Mouse (Mus musculus) brain, embryonic 18.5 days (tissue): ENCODE data around the gene Nin.
"Not testable (repeated sequence)": the region's sequence is repeated elsewhere in the genome, so short reads cannot be mapped to it uniquely, and the experiment has no call there.

Source experiments
- DNase-seq: peaks from one replicate; pipeline ENCODE4 v3.0.0-alpha.2; 2012; ENCODE audit warnings: low read depth, low spot score

The Nin gene

DNA sequence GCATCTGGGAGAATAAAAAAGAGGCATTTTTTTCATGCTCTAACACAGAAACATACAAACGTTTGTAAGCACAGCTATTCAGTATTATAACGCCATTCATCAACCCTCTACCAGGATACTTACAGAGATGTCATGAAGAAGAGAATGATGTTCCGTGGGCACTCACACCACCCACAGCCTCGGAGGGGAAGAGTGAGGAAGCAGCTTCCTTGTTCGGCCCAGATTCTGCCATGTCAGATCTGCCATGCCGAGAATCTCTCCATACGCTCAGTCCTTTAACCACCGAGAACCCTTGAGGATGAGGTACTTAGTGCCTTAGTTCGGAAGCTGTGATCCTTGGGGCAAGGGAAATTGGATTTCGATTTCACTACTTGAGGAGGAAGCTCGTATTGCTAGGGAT is at the start of gene Nin:
Gene Nin, minus strand, starts transcription at position 367 of the 400 bp plus-strand sequence.
- no peak for DNase-seq

DNA sequence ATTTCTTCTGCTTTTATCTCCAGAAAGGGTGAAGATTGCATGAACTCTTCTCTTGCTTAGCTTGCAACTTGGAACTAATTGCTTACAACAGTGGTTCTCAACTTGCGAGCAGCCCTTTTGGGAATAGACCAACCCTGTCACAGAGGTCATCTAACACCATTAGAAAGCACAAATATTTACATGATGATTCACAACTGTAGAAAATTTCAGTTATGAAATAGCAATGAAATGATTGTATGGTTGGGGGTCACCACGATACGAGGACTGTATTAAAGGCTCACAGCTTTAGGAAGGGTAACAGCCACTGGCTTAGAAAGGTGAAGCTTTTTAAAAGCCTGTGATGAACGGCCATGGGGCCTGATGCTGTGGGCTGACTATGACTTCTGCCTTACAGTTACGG is 47.5 kb upstream of the Nin start:
- no peak for DNase-seq

DNA sequence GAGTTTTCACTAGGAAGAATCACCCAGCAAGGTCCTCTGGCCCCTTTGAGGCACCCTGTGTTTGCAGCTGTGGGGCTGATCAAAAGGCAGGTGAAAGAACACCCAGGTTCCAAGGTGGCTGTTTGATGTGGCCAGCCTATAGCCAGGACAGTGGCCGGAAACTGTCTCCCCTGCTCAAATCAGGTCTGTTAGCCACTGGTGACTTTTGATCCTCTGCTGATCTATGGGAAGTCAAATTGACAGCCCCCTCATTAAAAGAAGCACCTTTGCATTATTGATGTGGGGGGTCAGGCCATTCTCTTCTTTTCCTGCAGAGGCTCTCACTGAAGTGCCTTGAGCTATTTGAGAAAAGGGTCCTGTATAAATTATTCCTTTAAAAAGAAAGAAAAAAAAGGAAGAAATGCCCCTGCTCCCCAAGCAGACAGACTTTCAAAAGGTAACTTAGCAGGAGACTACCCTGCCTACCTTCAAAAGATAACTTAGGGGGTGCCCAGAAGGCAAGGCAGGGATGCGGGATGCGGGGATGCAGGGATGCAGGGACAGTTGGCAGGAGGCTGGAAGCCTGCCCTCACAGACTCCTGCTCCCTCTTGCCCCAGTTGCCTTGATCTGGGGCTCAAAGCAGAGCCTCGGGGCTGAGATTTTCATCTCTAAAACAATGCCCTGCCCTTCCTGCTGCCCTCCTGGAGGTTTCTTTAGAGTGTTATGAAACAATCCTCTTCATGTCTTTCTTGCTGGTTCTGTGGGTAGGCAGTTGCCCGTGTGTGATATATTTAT is 44.0 kb upstream of the Nin start:
- no peak for DNase-seq

DNA sequence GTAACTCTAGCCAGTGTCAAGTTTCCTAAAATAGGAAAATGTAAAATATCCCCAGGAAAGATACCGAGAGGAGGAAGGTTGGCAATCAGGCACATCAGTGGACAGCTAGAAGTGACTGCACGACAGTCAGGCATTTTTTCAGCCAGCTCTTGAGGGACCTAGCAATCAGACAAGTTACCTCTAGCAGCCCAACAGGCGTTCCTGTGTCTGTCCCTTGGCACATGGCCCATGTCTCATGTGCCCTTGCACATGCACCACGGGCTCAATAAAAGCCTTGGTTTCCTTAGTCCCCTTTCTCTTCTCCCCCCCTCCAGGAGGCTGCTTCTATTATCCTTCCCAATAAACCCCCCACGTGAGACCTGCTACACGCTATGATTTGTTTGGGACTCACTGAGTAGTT is 42.7 kb upstream of the Nin start:
- DNase-seq: no peak

DNA sequence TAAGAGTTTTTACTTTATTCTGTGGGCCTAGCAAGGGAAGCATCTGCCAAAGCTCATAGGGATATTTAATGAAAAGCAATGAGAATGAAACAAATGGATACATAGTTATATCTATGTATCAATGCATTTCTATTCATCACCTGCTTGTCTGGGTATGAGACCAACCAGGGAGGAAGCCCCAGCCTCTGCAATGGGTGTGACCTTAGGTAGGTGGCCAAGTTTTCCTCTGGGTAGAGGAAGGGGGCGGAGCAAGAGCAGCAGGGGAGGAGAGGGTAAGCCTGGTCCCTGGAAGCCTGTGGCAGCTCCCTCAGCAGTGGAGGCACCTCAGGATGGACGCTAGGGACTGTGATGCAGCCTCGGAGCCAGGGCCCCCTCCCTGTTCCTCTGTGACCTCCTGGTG is 40.3 kb upstream of the Nin start, which contains the start of gene Abhd12b:
Gene Abhd12b, plus strand, starts transcription at position 301 of the 400 bp plus-strand sequence.
- DNase-seq: no peak

DNA sequence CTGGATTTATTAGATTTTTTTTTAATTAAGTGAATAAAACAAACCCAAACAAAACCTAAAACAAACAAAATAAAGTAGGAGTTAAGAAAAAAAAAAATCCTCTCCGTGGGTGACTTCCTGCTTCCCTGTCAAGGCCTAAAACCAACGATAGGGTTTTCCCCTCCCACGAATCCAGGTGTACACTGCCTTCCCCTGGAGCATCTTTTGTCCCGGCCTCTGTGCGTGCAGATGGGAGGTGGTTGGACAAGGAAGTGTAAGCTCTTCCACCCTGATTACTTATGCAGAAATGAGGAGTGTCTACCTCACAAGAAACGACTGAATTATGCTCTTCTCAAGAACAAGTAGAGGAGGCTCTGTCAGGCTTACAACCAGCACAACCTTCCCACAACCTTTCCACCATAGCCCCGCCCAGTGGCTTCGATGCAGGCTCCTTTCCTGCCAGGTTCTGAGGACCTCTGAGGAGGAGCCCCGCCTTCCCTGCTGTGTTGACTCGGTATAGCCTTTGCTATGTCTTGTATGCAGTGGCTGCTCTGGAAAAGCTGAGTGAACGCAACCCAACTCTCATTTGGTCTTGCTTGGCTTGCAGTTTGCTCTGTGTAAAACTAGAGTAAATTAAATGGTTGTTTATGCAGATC is 35.2 kb upstream of the Nin start:
- no peak for DNase-seq

DNA sequence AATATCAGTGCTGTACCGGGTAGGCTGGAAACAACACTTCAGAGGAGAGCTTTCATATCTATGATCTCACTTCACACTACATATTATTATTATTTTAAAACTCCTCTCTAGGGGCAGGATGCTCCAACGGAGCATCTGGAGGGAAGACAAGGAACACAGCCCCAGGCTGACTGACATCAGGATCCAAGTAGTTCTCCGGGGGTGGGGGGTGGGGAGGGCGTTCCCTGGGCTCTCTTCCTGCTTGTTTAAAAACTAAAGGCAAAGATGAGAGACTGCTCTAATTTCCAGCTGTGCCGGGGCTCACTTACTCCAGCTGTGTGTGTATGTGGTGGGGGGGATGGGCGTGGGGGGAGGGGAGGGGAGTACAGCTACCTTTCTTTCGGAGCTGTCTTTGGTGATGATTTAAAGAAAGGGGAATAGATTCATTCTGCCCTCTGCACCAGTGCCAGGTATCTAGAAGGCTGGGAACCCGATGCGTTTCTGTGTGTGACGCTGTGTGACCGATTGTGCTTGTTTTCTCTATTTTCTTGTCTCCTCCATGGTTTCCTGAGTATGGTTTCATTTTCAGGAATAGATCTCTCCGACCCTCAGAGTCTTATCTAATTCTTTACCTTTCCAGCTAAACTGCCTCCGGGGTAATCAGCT is 34.6 kb upstream of the Nin start:
- DNase-seq: no peak

DNA sequence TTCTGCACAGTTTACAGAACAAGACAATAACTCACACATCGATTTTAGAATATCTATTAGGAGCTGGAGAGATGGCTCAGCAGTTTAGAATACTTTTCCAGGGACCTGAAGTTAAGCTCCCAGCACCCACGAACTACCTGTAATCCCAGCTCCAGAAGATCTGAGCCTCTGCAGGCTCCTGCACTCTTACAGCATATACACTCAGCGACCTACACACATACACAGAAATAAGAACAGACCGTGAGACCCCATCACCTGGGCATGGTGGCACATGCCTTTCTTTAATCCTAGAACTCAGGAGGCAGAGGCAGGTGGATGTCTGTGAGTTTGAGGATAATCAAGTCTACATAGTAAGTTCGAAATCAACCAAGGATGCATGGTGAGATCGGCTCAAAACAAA is 32.1 kb upstream of the Nin start:
- DNase-seq: no peak

DNA sequence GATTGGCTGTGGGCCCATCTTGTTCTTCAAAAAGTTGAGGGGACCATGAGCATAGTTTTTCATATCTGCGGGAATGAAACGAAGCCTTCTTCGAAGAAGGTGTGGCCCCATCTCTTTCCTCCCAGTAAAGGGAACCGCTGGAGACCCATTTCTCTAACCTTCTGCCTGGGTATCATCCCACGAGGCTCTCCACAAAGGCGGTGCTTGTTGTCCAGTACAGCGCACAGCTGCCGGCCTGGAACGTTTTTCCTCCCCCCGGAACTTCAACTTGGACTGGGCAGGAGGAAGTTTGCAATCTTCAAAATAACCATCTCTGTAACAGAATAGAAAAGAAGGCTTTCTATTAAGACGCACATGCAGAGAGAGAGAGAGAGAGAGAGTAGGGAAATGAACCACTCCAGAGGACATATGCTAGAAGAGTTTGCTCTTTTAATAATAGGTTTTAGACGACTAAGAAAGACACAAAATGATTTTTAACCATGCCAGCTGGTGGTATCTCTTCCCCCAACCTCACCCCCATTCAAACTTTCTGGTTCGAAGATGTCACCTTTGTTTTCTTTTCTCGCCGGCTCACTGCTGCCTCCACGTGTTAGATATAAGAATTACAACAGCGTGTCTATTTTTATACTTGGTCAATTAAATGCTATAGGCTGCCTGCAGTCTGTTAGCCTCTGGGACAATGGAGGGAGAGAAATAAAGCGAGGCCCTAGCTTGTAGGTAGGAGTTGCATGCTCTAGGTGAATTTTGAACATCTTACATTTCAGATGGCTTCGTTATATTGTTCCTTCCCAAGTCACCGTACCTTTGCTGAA is 31.3 kb upstream of the Nin start:
- no peak for DNase-seq

DNA sequence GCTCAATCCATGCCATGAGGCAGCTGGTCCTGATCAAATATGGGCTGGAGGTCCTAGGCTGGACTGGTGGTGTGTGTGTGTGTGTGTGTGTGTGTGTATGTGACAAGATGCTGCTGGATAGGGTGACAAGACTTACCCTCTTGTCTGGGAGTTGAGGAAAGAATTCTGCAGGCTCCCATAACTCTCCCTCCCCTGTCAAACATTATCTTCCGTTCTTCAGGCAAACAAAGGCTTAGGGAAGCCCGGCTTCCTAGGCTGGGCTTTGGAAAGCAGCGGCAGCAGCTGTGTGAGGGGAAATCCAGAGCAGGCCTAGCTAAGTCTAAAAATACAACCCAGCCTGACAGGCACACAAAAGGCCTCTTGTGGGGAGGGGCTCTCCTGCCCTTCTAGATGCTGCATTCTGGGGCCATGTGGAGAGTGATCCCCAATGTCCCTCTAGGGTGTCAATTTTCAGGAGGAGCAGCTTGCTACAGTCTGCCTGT is 30.6 kb upstream of the Nin start:
- not testable (repeated sequence) for DNase-seq

DNA sequence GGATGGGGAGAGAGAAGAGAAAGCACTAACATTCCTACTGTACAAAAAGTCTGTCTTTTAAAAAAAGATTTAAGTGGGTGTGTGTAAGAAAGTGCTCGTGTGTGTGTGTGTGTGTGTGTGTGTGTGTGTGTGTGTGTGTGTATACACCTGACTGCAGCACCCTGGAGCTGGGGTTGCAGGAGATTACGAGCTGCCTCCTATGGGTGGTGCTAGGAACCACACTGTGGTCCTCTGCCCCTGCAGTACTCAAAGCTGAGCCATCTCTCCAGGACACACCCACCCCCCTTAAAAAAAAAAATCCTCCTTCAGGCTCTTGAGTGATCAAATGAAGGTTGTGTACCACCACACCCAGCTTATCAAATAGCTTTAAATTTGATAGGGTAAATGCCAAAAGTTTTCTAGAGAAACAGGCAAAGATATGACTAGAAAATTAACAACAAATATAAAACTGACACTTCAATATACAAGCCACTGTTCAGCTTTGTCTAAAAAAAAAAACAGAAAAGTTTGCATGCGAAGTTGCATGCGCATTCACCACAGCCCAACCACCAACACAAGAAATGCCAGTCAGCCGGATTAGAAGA is 27.6 kb upstream of the Nin start:
- no peak for DNase-seq

DNA sequence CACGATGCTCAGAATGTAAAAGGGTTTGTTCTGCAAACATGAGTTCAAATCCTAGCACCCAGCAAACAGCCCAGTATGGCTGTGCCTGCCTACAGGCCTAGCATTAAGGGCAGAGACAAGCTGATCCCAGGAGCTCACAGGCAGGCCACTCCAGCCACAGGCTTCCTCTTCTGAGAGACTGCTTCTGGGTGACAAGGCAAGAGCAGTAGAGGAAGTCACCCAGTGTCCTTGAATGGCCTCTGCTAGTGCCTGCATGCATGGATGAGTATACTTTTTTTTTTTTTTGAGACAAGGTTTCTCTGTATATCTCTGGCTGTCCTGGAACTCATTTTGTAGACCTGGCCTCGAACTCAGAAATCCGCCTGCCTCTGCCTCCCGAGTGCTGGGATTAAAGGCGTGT is 27.0 kb upstream of the Nin start:
- DNase-seq: no peak

DNA sequence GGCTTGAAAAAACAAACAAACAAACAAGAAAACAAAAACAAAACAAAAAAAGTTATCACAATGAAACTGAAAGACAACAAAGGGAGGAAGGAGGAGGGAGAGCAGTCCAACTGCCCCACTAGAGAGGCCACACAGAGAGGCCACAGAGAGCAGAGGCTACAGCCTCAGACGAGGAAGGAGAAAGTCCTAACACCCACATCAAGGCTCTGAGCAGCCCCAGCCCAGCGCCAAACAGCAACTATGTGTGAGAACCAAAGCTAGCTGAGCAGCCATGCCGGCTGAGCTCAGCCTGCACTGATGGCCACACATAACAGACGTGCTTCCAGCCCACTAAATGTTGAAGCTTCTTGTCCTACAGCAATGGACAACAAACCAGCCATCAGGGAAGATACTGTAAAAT is 26.4 kb upstream of the Nin start:
- DNase-seq: no peak

DNA sequence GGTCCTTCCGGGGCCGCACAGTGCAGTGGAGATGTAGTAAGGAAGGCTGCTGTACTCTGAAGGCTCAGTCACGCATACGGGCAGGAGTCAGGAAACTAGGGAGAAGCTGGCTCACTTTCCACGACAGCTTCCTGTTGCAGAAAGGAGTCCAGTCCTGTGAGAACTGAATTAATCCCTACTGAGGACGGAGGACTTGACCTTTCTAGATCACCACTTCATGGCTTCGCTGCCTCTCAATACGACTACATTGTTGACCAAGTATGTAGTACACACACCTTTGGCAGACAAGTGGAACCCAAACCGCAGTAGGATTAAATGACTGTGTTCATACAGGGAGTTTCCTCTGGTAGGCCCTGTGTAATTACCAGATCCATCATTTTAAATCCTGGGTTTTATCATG is 24.1 kb upstream of the Nin start:
- no peak for DNase-seq

DNA sequence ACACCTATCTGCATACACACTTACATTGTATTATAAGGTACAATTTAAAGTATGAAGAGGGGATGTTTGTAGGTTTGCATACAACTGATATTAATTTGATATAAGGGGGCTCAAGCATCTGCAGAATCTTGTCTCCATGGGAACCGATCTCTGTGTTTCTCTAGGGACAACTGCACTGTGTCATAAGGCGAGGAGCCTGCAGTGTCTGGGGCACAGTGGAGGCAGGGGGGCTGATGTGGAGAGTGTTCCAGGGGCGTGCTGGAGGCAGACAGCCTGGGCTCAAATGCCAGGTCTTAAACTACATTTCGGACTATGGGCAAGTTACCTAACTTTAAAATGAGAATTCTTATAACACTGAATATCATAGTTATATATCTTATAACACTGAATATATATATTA is 23.6 kb upstream of the Nin start:
- no peak for DNase-seq

DNA sequence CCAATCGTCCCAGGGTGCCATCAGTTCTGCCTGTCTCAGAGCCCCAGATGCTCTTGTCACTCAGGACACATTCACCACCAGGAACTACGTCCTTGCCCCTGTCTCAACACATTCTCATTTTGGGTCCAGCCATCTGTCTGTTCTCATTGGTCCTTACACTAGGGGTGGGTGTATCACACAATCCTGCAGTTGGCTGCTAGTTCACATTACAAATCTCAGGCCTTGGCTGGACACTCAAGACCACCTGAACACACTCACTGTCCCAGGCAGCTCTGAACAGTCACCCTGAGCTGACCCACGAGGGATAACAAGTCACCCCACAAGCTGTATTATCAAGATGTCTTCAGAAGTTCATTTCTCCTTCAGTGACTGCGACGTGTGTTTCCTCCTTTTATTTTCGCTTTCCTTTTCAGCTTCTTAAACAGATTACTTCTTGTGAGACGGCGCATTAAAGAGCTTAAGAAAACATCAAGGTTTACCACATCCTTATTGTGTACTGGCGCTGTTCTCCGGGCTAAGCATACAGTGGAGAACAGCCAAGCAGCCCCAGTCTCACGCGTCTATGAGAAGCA is 22.8 kb upstream of the Nin start:
- no peak for DNase-seq

DNA sequence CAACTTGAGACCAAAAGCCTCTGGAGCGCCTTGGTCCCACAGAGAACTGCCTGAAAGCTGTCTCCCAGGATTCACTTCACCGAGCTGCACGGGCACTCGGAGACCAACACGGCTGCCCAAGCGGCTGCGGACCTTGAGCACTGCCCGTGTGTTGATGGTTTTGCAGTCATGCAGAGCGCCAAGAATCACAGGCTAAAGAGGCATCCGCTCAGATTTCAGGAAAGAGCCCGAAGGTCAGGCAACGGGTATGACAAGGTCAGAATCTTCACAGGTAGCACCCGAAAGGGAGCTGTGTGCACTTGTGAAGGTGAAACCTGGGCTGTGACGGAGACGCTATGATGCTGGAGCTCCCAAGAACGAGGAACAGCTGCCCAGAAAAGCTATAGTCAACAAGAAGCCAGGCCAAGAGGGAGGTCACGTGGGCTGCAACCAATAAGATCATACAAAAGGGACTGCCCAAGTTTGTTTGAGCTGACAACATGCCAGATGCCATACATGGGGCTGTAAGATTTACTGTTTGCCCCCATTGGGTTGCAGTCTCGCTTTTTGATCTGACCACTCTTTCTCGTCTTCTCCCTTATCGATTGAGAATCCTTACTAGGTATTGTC is 21.2 kb upstream of the Nin start:
- DNase-seq: no peak

DNA sequence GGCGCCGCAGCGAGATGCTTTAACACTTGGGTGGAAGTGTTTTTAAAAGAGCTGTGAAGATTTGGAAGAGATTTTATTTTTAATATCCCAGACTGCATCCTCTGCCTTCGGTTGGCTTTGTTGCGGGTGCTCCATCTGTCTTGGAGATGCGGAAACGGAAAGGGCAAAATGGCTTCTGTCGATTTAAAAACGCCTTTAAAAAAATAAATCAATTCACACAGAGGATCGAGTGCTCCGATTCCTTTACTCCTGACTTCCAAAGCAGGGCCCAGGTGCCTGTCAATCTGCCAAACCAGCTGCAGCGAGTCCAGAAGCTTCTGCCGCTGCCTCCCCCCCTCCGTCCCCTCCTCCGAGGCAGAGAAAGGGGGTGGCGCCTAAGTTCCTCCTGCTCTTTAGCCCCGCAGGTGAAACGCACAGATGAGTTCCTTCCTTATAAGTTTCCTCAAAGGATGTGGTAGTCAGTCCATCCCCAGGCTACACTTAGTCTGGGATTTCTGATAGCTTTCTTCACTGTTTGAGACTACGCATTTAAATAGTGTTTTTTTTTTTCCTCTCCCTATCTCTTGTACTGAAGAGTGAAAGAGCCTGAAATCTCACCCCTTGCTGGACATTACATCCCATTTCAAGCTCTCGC is 17.6 kb upstream of the Nin start:
- no peak for DNase-seq

DNA sequence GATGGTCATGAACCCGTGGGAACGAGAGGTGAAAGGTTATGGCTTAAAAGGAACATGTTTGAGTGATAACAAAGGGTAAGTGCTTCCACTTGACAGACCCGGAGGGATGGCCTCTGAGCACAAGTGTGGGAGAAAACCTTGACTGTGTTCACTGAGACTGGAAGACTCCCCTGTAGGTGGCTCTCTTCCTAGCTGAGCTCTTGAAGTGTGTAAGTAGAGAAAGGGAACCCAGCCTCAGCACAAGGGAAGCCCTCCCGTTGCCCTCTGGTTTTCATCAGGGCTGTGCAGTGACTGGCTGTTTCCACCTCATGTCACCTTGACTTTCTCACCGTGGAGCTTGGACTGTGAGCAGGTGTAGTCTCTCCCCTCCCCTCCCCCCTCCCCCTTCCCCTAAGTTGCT is 15.6 kb upstream of the Nin start:
- DNase-seq: no peak

DNA sequence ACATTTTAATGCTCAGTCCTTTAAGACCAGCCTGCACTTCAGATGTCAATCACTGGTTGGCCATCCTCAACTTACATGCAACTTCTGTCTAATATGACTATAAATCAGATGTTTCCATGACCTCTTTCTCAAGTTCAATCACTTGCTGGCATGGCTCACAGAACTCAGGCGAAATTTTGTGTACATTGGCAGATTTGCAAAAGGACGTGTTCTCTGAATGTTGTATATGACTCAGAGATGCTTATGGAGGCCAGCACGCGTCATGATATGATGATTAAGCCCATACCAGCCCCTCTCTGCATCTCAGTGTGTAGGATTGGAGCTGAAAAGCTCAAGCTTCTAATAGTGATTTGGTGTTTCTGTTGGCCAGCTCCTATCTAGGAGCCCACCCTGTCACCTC is 13.1 kb upstream of the Nin start:
- no peak for DNase-seq
